Mouse (Mus musculus) c-Kit-positive CD71-negative TER-119-negative erythroid progenitor cells, embryonic 14.5 days (primary cell): ENCODE data around the gene Cblc.

Experiments used
- DNase-seq: peaks from one replicate; pipeline ENCODE4 v3.0.0-alpha.2; 2013; ENCODE audit warnings: low read depth

Gene Cblc

DNA sequence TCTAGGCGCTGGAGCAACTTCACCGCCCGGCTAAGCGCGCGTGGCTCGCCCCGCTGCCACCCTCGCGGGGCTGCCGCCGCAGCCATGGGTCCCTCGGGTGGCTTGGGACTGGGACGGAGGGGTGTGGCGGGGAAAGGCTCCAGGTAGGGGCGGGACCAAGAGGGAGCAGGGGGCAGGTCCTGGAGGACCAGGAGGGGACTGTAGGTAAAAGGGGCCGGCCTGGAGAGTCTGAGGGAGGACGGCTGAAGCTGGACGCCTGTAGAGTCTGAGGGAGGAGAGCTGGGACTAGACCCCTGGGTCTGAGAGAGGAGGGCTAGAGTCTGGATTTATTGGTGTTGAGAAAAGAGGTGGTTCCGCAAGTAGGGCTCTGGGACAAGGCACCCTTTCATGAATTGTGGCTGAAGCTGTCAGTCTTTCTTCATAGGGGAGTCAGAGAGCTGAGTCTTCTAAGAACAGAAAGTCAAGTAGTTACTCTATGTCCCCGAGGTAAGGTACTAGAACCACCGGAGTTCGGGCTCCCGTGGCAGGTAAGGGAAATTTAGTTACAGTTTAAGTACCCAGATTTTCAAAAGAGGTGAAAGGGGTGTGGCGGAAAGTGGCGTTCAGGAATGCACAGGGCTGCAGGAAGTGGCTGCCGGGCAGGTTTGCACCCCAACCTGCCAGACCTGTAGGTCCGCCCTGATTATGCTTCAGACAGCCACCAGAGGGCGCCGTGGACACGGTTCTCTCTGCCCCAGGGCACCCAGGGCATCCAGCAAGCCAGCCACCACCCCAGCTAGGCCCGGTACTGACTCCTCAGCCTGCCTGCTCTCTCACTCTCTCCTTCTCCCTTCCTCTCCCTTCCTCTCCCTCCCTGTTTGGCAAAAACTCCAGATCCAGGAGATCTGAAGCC, at the start of gene Cblc:
Cblc (minus strand) TSS at position 113 of the 892 bp plus-strand sequence.
- DNase-seq: peak; percentile 60

DNA sequence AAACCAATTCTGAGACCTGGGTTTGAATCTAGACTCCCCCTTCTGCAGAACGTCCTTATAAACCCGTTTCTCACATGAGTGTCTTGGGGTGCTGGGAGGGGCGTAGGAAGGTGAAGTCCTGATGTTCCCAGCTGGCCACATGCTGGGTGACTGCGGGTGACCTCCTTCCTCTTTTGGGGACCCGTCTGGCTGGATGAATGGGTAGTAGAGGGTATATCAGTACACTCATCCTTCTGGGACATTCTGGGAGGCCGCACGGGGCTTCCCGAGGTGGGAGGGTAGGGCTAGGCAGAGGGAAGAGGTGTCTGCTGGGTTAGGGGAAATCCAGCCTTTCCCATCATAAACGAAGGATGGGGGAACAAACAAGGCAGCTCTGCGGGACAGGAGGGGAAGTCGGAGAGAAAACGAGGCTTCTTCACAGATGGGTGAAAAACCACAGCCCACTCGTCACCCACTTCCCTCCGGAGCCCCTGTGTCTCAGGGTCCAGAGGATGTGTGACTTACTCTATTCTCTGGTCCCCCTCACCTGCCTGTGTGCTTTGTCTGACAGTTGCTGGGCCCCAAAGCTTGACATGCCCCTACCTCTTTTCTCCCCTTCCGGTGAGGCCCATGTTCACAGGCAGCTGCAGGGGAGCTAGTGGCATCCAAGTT, 48.0 kb upstream of the Cblc start:
- DNase-seq: no peak

GRCm38 (mm10) chr7:19843561-19843960, 47.0 kb upstream of the Cblc start:
- DNase-seq: no peak

GRCm38 (mm10) chr7:19842885-19843504, 46.4 kb upstream of the Cblc start:
- no peak for DNase-seq

GRCm38 (mm10) chr7:19841686-19842413, 45.2 kb upstream of the Cblc start:
- DNase-seq: no peak

- DNase-seq: no peak
Observed at GRCm38 (mm10) chr7:19840936-19841335, 44.3 kb upstream of the Cblc start.

DNA sequence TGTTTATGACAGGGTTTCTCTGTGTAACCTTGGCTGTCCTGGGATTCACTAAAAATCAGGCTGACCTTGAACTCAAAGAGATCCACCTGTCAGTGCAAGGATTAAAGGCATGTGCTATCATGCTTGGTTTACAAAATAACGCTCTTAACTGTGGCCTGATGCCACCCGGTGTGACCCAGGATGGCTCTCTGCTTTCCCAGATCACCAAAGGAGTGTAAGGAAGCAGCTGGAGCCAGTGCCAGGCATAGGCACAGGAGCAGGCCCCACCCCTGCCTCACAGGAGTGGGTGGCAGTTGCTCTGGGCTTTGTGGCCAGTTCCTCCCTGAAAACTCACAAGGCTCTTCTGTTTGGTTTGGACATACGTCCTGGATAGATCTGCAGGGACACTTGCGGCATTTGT, 43.8 kb upstream of the Cblc start:
- DNase-seq: no peak

GRCm38 (mm10) chr7:19836843-19837242, 40.2 kb upstream of the Cblc start:
- no peak for DNase-seq

GRCm38 (mm10) chr7:19834055-19834454, 37.4 kb upstream of the Cblc start:
- DNase-seq: no peak

- DNase-seq: no peak
Observed at GRCm38 (mm10) chr7:19831837-19832236, 35.2 kb upstream of the Cblc start.

GRCm38 (mm10) chr7:19830682-19831156, 34.1 kb upstream of the Cblc start:
- no peak for DNase-seq

DNA sequence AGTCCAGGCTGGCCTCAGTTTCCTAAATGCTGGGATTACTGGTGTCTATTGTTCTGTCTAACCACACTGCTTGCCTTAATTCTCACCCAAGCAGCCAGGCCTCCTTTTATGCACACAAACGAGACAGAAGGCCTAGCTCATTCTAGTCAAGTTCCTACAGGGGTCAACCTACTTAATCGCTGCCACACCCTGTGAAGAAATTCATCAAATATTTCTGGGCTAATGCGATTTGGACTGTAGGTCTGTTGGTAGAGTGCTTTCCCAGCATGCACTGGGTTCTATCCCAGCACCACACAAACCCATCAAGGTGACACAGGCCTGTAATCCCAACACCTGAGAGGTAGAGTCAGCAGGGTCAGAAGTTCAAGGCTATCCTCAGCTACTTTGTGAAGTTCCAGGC, 33.1 kb upstream of the Cblc start:
- no peak for DNase-seq

GRCm38 (mm10) chr7:19826756-19827155, 30.1 kb upstream of the Cblc start:
- no peak for DNase-seq

DNA sequence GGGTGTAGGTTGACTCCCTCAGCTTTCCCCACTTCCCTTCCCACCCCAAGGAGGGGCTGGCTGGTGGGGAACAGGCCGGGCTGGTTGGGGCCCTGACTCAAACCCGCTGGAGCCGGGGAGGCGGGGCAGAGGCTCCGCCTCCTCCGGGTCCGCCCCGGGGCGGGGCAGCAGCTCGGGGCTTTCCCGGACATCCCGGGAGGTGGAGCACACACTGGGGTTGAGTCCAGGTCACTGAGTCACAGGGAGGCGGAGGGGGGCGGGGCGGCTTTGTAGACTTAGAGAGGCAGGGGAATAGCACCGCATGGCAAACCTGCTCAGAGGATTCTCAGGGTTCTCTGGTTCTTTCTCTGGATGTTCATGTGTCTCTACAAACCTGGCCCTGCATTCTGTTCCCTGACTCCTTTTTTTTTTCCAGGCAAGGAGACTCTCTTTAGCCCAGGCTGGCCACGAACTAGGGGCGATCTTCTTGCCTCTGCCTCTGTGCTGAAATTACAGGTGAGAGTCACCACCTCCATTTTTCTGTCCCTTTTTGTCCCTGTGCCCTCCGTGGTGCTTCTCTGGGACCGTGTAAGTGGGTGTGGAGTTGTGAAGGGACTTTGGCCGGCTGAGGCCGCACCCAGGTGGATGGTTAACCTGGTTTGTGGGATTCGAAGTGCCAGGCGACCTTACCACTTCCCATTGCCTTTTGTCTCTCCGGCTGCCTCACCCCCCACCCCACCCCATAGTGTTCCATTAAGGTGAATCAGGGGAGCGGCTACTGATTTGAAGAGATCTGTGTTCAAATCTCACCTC, 27.8 kb upstream of the Cblc start:
- peak; percentile 83 for DNase-seq

DNA sequence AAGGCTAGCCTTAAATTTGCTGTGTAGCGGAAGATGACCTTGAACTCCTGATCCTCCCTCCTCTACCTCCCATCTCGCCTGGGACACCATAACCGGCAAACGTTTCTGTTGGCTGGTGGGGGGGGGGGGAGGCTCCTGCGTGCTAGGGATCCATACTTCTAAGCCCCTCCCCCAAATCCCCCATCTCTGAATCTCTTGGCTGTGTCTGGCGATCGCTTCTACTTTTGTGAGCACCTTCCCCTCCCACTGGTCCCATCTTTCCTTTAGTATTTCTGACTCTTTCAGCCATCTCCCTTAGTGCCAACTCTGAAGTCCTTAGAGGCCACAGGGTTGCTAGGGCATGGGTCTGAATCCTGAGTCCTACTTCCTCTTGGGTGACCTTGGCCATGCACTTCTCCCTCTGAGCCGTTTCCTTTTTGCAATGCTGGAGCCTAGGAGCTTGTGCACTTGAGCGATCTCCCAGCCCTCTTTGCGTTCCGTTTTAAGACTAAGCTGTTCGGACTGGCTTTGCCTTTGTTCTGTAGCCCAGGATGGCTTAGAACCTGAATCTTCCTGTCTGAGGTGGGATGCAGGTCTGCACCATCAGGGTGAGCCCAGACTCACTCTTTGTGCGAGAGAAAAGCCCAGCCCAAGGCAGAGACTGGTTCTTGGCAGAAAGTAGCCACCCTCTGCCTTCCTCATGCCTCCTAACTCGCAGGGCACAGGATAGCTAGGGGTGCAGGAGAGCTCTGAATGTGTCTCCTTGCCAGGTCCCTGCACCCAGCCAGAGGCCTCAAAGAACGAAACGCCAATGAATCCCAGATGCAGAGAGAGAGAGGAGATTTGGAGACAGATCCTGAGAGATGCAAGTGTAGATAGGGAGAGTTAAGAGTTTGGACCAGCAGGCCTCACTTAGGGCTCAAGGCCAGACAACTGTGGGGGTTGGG, 26.9 kb upstream of the Cblc start:
- no peak for DNase-seq

DNA sequence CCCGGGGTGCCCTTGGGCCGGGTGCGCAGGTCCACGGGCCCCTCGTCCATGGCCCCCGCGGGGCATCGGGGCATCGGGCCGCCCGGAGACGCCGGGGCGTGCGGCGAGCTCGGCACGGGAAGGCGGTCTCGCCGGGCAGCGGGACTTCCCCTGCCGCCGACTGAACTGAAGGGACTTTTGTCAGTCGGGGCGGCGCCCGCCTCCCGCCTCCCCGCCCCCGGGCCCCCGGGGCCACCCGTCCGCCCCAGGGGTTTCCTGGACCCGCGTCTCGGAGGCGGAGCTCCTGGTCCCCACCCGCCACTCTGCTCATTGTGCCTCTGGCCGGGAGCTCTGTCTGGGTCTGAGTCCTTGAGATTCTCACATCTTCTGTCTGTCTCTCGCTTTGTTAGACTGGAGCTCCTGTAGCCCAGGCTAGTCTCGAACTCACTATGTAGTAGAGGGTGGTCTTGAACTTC, 26.0 kb upstream of the Cblc start, which contains the start of gene Bcl3:
Bcl3 (minus strand) TSS at position 167 of the 455 bp plus-strand sequence.
- no peak for DNase-seq

DNA sequence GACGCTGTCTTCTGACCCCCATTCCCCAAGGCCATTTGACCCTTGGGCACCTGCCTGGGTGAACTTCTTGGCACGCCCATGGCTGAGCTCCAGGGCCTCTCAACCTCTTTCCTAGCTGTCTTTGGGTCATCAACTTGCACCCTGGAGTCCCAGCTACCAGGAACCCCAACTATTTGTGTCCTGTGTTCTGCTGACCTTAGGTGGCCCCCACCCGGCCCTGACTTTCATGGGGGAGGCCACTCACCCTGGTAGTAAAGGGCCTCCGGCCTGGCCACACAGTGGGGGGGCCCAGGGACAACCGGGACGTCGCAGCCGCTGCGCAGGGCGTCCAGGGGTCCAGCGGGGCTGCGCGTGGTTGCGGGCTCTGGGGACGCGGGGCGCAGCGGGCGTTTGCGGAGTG, 25.6 kb upstream of the Cblc start:
- DNase-seq: no peak

DNA sequence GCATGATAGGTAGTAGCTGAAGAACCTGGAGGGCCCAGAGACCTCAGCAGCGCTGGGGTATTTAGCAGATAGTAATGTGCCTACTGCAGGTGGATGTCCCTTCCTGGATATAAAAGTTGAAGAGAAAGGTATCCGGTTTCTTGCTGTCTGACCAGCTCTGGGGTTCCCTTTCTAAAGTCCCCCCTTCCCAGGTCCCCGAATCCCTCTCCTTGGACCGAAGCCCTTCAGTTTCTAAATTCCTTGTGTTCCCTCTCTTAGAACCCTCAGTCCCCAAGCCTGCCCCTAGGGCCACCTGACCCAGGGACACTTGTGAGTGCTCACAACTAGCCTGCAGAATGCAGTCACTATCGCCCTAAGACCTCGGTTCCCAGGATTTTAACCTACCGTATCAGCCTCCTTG, 25.0 kb upstream of the Cblc start:
- DNase-seq: no peak

- no peak for DNase-seq
Observed at GRCm38 (mm10) chr7:19820347-19821048, 23.9 kb upstream of the Cblc start.
